Mouse (Mus musculus): ENCODE measurements around the gene Vkorc1l1. TPM values are rescaled to one million over a fixed set of nuclear protein-coding genes. Genes with fewer than 3 reads are reported as not detected.

Vkorc1l1 gene
- total and polyA plus RNA-seq, 2 experiments from 2014 or later = 8.4 to 17.4 TPM

DNA sequence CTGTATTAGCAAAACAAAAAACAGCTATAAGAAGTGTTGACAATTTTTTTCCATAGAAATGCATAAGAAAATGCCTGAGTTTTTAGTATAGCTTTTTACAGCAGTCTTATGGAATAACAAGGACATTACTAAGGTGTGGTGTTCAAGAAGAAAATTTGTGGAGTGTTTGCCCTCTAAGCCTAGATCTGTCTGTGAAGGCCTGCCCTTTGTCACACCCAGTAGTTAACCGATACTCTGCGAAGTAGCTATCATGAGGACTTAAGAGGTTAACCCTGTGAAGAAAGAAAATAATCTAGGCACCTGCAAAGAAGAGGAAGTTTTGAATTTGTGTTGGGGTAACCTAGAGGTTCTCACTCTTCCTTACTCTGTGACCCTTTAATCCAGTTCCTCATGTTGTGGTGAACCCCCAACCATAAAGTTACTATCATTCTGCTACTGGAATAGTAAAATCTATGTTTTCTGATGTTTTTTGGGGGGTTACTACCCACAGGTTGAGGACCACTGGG lies 5.8 kb downstream of the Vkorc1l1 start:
- Histone ChIP-seq H3K9me3 (replicated peaks; ENCODE audit: control insufficient read depth, low read length) (no peaks in the 10 kb centered on the region), H3K4me3 (ENCODE audit: low read depth, low read length) (no peak overlapping the region), H3K9ac (replicated peaks; ENCODE audit: low read depth, low read length) (no peak overlapping the region), H3K27me3 (ENCODE audit: control insufficient read depth, insufficient read depth, low read length) (no peaks in the 10 kb centered on the region), H3K36me3 (replicated peaks; ENCODE audit: control insufficient read depth, insufficient read depth, low read length) (peaks cover 5% of the 10 kb centered on the region; the same call in 1 of the 2 replicates), H3K27ac (ENCODE audit: low read depth) (no peak overlapping the region), H3K4me2 (ENCODE audit: low read depth, low read length) (no peak overlapping the region), H3K4me1 (ENCODE audit: control insufficient read depth, insufficient read depth) (peaks cover 4% of the 10 kb centered on the region; the same call in 1 of the 2 replicates)
- 71% methylated on average over 2 of the region's 2 CpGs for WGBS
- TF ChIP-seq CTCF (IDR thresholded peaks at IDR 0.05; ENCODE audit: low read depth) (no peak), EP300 (IDR thresholded peaks at IDR 0.05; ENCODE audit: low read depth) (no peak)
- DNase-seq (ENCODE audit: low spot score) (no peak), ATAC-seq (ENCODE audit: insufficient read depth, low read depth) (no peak)

DNA sequence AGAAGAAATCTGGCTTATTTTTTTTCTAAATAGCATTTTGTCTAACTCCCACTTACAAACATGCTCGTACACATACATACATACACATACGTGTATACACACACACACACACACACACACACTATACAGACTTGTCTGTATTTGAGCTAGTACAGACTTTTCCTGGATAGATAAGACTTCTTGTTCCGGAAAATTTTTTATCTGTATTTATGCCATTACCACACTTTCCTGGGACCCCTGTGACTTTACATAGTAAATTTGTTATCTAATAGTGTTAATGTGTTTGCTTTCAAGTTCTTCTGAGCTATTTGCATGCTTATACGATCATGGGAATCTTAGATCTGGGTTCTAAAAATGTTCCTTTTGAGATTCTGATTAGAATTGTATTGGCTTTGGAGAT lies 10.4 kb downstream of the Vkorc1l1 start:
- no peaks in the 10 kb centered on the region for H3K9me3 ChIP-seq (replicated peaks; ENCODE audit: control insufficient read depth, low read length)
- no peak overlapping the region for H3K9ac ChIP-seq (replicated peaks; ENCODE audit: low read depth, low read length)
- no peak overlapping the region for H3K4me3 ChIP-seq (ENCODE audit: low read depth, low read length)
- 78% methylated on average over 4 of the region's 4 CpGs for WGBS
- peaks cover 5% of the 10 kb centered on the region; the same call in 1 of the 2 replicates for H3K36me3 ChIP-seq (replicated peaks; ENCODE audit: control insufficient read depth, insufficient read depth, low read length)
- no peak for DNase-seq (ENCODE audit: low spot score)
- no peak for ATAC-seq (ENCODE audit: insufficient read depth, low read depth)
- H3K4me2 ChIP-seq (ENCODE audit: low read depth, low read length) = no peak overlapping the region
- TF ChIP-seq CTCF (IDR thresholded peaks at IDR 0.05; ENCODE audit: low read depth) = no peak
- no peak for TF ChIP-seq EP300 (IDR thresholded peaks at IDR 0.05; ENCODE audit: low read depth)
- H3K4me1 ChIP-seq (ENCODE audit: control insufficient read depth, insufficient read depth) = no peaks in the 10 kb centered on the region; the same call in 1 of the 2 replicates
- no peak overlapping the region for H3K27ac ChIP-seq (ENCODE audit: low read depth)
- H3K27me3 ChIP-seq (ENCODE audit: control insufficient read depth, insufficient read depth, low read length) = no peaks in the 10 kb centered on the region

DNA sequence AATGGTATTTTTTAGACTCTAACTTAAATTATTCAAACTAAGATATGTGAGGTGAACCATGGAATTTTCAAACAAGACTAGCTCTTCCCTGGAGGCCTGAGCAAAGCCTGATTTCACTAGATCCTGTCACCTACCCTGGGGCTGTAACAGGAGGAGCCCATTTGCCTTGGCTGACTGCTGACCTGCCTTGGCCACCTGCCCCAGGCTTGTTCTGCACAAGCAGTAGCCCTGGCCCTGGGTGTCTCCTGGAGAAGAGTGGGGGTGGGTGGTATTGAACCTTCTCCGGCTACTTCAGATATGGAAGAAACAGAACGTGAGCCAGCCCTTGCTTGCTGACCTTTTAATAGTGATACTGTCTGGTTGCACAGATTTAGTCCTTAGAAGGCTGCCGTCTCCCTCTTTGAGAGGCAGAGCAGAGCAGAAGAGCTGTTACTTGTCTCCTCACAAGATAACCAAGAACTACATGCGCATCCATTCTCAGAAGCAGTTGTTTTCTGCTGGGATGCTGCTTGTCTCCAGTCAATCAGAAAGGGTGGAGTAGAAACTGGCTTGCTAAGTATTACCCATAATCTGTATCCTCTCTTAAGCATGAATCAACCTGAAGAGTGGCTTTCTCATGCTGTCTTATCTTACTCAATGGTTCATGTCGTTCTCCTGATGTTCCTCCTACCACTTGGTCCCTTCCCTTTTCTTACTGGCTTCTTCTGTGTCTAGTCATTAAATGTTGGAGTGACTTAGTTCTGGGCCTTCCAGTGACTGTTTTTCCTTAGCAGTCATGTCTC lies 12.9 kb downstream of the Vkorc1l1 start:
- no peak for TF ChIP-seq EP300 (IDR thresholded peaks at IDR 0.05; ENCODE audit: low read depth)
- no peak for TF ChIP-seq CTCF (IDR thresholded peaks at IDR 0.05; ENCODE audit: low read depth)
- no peak for DNase-seq (ENCODE audit: low spot score)
- Histone ChIP-seq H3K9me3 (replicated peaks; ENCODE audit: control insufficient read depth, low read length) (no peaks in the 10 kb centered on the region), H3K9ac (replicated peaks; ENCODE audit: low read depth, low read length) (no peak overlapping the region), H3K36me3 (replicated peaks; ENCODE audit: control insufficient read depth, insufficient read depth, low read length) (no peaks in the 10 kb centered on the region), H3K4me3 (ENCODE audit: low read depth, low read length) (no peak overlapping the region), H3K4me1 (ENCODE audit: control insufficient read depth, insufficient read depth) (no peaks in the 10 kb centered on the region; the same call in 1 of the 2 replicates), H3K4me2 (ENCODE audit: low read depth, low read length) (no peak overlapping the region), H3K27me3 (ENCODE audit: control insufficient read depth, insufficient read depth, low read length) (no peaks in the 10 kb centered on the region), H3K27ac (ENCODE audit: low read depth) (no peak overlapping the region)
- WGBS = 42% methylated on average over 5 of the region's 5 CpGs
- no peak for ATAC-seq (ENCODE audit: insufficient read depth, low read depth)

DNA sequence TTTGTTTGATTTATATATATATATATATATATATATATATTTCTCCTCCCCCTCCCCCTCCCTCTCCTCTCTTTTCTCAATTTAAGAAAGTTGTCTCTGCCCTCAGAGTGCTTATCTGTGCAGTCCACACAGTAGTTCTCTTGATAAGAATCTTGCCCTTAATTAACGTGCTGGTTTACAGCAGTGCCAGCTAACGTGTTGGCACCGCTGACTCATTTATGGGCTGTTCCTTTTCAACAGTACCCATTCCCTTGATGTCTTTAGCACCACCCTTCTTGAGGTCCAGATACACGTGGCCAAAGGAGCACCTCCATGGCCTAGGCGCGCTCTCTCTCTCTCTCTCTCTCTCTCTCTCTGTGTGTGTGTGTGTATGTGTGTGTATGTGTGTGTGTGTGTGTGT lies 14.0 kb downstream of the Vkorc1l1 start:
- Histone ChIP-seq H3K4me2 (ENCODE audit: low read depth, low read length) (no peak overlapping the region), H3K27me3 (ENCODE audit: control insufficient read depth, insufficient read depth, low read length) (no peaks in the 10 kb centered on the region), H3K9me3 (replicated peaks; ENCODE audit: control insufficient read depth, low read length) (no peaks in the 10 kb centered on the region), H3K4me3 (ENCODE audit: low read depth, low read length) (no peak overlapping the region), H3K9ac (replicated peaks; ENCODE audit: low read depth, low read length) (no peak overlapping the region), H3K4me1 (ENCODE audit: control insufficient read depth, insufficient read depth) (no peaks in the 10 kb centered on the region; the same call in 1 of the 2 replicates), H3K36me3 (replicated peaks; ENCODE audit: control insufficient read depth, insufficient read depth, low read length) (0 out of 2 replicates have a peak, but pooled peaks cover 5% of the 10 kb centered on the region), H3K27ac (ENCODE audit: low read depth) (no peak overlapping the region)
- WGBS = 73% methylated on average over 6 of the region's 6 CpGs
- ATAC-seq (ENCODE audit: insufficient read depth, low read depth) (no peak), DNase-seq (ENCODE audit: low spot score) (no peak)
- TF ChIP-seq EP300 (IDR thresholded peaks at IDR 0.05; ENCODE audit: low read depth) = no peak
- no peak for TF ChIP-seq CTCF (IDR thresholded peaks at IDR 0.05; ENCODE audit: low read depth)

DNA sequence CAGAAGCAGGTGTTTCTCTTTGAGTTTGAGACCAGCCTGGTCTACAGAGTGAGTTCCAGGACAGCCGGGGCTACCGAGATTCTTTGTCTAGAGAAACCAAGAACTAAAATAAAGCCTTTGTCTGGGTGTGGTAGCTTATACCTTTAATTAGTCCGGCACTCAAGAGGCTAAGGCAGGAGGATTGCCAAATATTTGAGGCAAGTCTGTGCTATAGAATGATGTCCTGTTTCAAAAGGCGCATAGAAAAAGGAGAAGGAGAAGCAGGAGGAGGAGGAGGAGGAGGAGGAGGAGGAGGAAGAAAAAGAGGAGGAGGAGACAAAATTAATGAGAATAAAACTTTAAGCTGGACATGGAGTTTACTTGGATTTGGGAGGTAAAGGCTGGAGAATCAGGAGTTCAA lies 21.5 kb downstream of the Vkorc1l1 start:
- 60% methylated on average over 4 of the region's 4 CpGs for WGBS

More for the DNA sequence above, 21.5 kb downstream of the Vkorc1l1 start:
- Histone ChIP-seq H3K9ac (replicated peaks; ENCODE audit: low read depth, low read length) (no peak overlapping the region), H3K9me3 (replicated peaks; ENCODE audit: control insufficient read depth, low read length) (no peaks in the 10 kb centered on the region), H3K4me2 (ENCODE audit: low read depth, low read length) (no peak overlapping the region), H3K4me1 (ENCODE audit: control insufficient read depth, insufficient read depth) (no peaks in the 10 kb centered on the region), H3K4me3 (ENCODE audit: low read depth, low read length) (no peak overlapping the region), H3K27ac (ENCODE audit: low read depth) (no peak overlapping the region), H3K36me3 (replicated peaks; ENCODE audit: control insufficient read depth, insufficient read depth, low read length) (0 out of 2 replicates have a peak, but pooled peaks cover 5% of the 10 kb centered on the region), H3K27me3 (ENCODE audit: control insufficient read depth, insufficient read depth, low read length) (no peaks in the 10 kb centered on the region)
- no peak for DNase-seq (ENCODE audit: low spot score)
- no peak for ATAC-seq (ENCODE audit: insufficient read depth, low read depth)
- no peak for TF ChIP-seq EP300 (IDR thresholded peaks at IDR 0.05; ENCODE audit: low read depth)
- TF ChIP-seq CTCF (IDR thresholded peaks at IDR 0.05; ENCODE audit: low read depth) = no peak

Measured in heart, postnatal 0 days (tissue).